Mouse (Mus musculus) heart, adult 2 months (tissue): ENCODE measurements around the gene Cgnl1. TPM values are rescaled to one million over a fixed set of nuclear protein-coding genes. Genes with fewer than 3 reads are reported as not detected.

ENCODE experiments used
- DNase-seq, 2 experiments: peaks; one replicate each; pipeline ENCODE4 v3.0.0; 2021
- H3K27ac ChIP-seq: fragments of 200-600 bp; 2 replicates; pipeline ENCODE4 v1.8.1; 2022
- H3K27me3 ChIP-seq: fragments of 200-500 bp; 2 replicates; pipeline ENCODE4 v1.6.1; 2012; ENCODE audit warnings: mild to moderate bottlenecking, low read length, inconsistent platforms, mixed read lengths; ENCODE audit not compliant: control insufficient read depth, insufficient read depth
- H3K36me3 ChIP-seq: fragments of 200-500 bp; 2 replicates; pipeline ENCODE4 v1.6.1; 2012; ENCODE audit warnings: low read length, inconsistent platforms; ENCODE audit not compliant: control insufficient read depth, insufficient read depth
- H3K4me1 ChIP-seq: fragments of 200-500 bp; 2 replicates; pipeline ENCODE4 v1.6.1; 2011; ENCODE audit warnings: low read length; ENCODE audit not compliant: control insufficient read depth, insufficient read depth
- H3K4me3 ChIP-seq: fragments of 200-600 bp; 2 replicates; pipeline ENCODE4 v1.8.1; 2022
- H3K79me2 ChIP-seq: fragments of 200-500 bp; replicated peaks from 2 replicates; pipeline ENCODE4 v1.6.1; 2012; ENCODE audit warnings: mild to moderate bottlenecking, inconsistent platforms, low read length, moderate library complexity, mixed read lengths; ENCODE audit not compliant: control insufficient read depth, insufficient read depth
- H3K9ac ChIP-seq: fragments of 200-500 bp; 2 replicates; pipeline ENCODE4 v1.6.1; 2012; ENCODE audit warnings: low read depth, mild to moderate bottlenecking, control low read depth, inconsistent platforms, low read length, mixed read lengths
- CTCF ChIP-seq: fragments of 200-600 bp; IDR thresholded peaks from 2 replicates; pipeline ENCODE4 v1.8.1; 2022; ENCODE audit warnings: antibody characterized with exemption, mild to moderate bottlenecking, moderate library complexity
- EP300 ChIP-seq: fragments of 200-500 bp; IDR thresholded peaks from 2 replicates; pipeline ENCODE4 v1.6.1; 2011; ENCODE audit warnings: low read depth, low read length, control low read depth; ENCODE audit not compliant: insufficient read depth
- POLR2A ChIP-seq: fragments of 200-500 bp; IDR thresholded peaks from 2 replicates; pipeline ENCODE4 v1.6.1; 2011; ENCODE audit warnings: mild to moderate bottlenecking, low read depth, low read length, control low read depth; ENCODE audit not compliant: insufficient read depth
- WGBS: fragments of 180-500 bp; shearing (Covaris S2); methylation state at CpG from one replicate; pipeline ENCODE4 v1.1.7; 2018; 5-methylcytosine and 5-hydroxymethylcytosine counted together
- intact Hi-C: fragments of 180-260 bp; cut with DNase I; formaldehyde crosslinking; loops from one replicate; pipeline ENCODE4 v1.15.1; 2025
- polyA plus RNA-seq: library from polyadenylated mRNA; depleted of rRNA; stranded (reverse); fragments of >200 nt; gene quantifications from 2 replicates; pipeline ENCODE4 v1.2.3, GENCODE M21; 2012
- total RNA-seq, 2 experiments: library from RNA; stranded (reverse); gene quantifications; 2 replicates each; pipeline ENCODE4 v1.2.3; 2021

Cgnl1 gene
- total and polyA plus RNA-seq, 3 experiments, result 10.5 to 31.0 (median 28.1) TPM

GRCm38 (mm10) chr9:71811404-71811803 lies 40.0 kb upstream of the Cgnl1 start:
- intact Hi-C loops, result no loop called here
- no peak for DNase-seq
- Histone ChIP-seq H3K27me3 (no peaks in the 10 kb centered on the region), H3K36me3 (no peaks in the 10 kb centered on the region), H3K4me3 (no peak overlapping the region), H3K9ac (no peak overlapping the region), H3K79me2 (no peaks in the 10 kb centered on the region), H3K4me1 (peaks cover 1% of the 10 kb centered on the region; the same call in 1 of the 2 replicates), H3K27ac (no peak overlapping the region)
- no peak for TF ChIP-seq CTCF
- TF ChIP-seq POLR2A, result no peak
- TF ChIP-seq EP300, result no peak
- 86% methylated on average over 5 of the region's 5 CpGs for WGBS

GRCm38 (mm10) chr9:71810723-71811122 lies 39.3 kb upstream of the Cgnl1 start:
- Histone ChIP-seq H3K4me1 (peaks cover 1% of the 10 kb centered on the region; the same call in 1 of the 2 replicates), H3K79me2 (no peaks in the 10 kb centered on the region), H3K36me3 (no peaks in the 10 kb centered on the region), H3K27me3 (no peaks in the 10 kb centered on the region), H3K4me3 (no peak overlapping the region), H3K27ac (no peak overlapping the region), H3K9ac (no peak overlapping the region)
- WGBS, result 81% methylated on average over 2 of the region's 2 CpGs
- peak; percentile 26; the same call in 1 of the 2 replicates for TF ChIP-seq CTCF
- no peak for TF ChIP-seq POLR2A
- TF ChIP-seq EP300, result no peak
- intact Hi-C loops, result no loop called here
- no peak for DNase-seq

DNA sequence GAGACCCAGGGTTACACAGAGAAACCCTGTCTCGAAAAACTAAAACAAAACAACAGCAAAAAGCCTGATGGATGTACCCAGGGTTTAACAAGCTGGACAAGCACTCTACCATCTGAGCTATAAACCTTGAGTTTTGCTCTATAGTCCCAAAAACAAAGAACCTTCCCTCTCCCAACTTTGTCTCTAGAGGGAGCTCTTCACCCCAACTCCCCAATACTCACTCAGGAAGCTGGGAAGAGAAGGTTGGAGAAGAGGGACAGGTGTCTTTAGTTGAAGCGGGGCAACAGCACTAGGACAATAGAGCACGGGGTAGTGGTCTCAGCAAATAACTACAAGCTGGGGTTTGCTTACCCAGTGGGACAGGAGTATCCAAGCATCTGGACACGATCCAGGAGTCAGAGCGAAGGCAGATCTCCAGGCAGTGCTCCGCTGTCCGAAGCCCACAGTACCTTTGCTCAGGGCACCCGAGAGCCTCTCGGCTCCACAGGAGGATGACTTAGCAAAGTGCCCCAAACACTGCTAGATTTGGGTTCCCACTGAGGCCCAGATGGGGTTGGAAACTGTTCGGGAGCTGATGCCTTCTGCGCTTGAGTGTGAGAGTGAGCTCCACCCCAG lies 37.3 kb upstream of the Cgnl1 start:
- WGBS, result 43% methylated on average over 11 of the region's 11 CpGs
- H3K27me3 ChIP-seq, result no peaks in the 10 kb centered on the region
- no peak overlapping the region for H3K4me3 ChIP-seq

DNA sequence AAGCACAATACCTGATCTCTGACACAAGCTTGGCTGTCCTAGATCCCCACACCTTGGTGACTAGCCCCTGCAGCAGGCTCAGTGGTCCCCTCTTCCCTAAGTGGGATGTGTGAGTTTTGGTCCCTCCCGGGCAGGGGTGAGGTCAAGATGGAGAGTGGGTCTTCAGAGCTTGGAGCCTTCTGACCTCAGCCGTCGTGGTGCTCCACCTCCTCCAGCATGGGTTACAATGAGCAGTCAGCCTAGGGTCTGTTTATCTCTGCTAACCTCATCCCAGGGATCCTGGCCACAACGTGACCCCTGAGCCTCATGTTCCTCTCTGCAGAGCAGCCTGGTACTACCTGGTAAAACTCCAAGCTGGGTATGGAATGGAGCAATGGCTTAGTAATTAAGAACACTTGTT lies 36.4 kb upstream of the Cgnl1 start:
- 76% methylated on average over 4 of the region's 4 CpGs for WGBS
- intact Hi-C loops, result loop anchor here (10.0 kb wide), 1 partner anchor 263 kb away; no protein-coding TSS in a partner anchor

More for the DNA sequence above, 37.3 kb upstream of the Cgnl1 start:
- Histone ChIP-seq H3K36me3 (no peaks in the 10 kb centered on the region), H3K9ac (no peak overlapping the region), H3K79me2 (no peaks in the 10 kb centered on the region), H3K27ac (no peak overlapping the region), H3K4me1 (peaks cover 1% of the 10 kb centered on the region; the same call in 1 of the 2 replicates)
- TF ChIP-seq CTCF (peak; percentile 67), POLR2A (no peak), EP300 (no peak)
- intact Hi-C loops, result loop anchor here (10.0 kb wide), 1 partner anchor 264 kb away; no protein-coding TSS in a partner anchor
- DNase-seq, result no peak

DNA sequence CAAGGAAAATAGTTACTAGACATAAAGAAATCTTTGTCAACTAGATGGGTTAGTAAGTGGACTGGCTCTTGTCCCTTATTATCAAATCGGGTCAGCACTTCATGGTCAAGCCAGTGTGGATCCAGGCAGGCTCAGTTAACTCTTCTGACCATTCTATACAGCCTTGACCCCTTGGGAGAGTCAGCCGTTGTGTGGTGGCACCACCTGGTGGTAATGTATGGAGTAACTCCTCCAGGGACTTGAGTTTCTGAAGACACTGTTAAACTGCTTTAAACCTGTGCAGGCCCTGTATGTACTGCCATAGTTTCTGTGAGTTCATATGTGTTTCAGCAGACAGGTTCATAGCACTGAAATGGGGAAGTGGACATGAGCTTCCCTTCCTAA lies 35.0 kb upstream of the Cgnl1 start:
- Histone ChIP-seq H3K27me3 (no peaks in the 10 kb centered on the region), H3K79me2 (no peaks in the 10 kb centered on the region), H3K36me3 (no peaks in the 10 kb centered on the region), H3K4me1 (no peaks in the 10 kb centered on the region), H3K27ac (no peak overlapping the region), H3K4me3 (no peak overlapping the region), H3K9ac (no peak overlapping the region)
- intact Hi-C loops, result loop anchor here (1.0 to 10.0 kb wide), 3 partner anchors 36 to 262 kb away; no protein-coding TSS in a partner anchor
- no peak for TF ChIP-seq POLR2A
- peak; percentile 97 for TF ChIP-seq CTCF
- TF ChIP-seq EP300, result peak; percentile 82; the same call in 1 of the 2 replicates
- WGBS, result 6% methylated on average over 2 of the region's 2 CpGs
- DNase-seq, result peak; percentile 69 to 82

More for the DNA sequence above, 36.4 kb upstream of the Cgnl1 start:
- H3K9ac ChIP-seq, result no peak overlapping the region
- no peak for DNase-seq
- no peaks in the 10 kb centered on the region for H3K79me2 ChIP-seq
- no peak overlapping the region for H3K4me3 ChIP-seq
- H3K27ac ChIP-seq, result no peak overlapping the region
- no peaks in the 10 kb centered on the region for H3K27me3 ChIP-seq
- no peaks in the 10 kb centered on the region for H3K36me3 ChIP-seq
- TF ChIP-seq EP300, result no peak
- TF ChIP-seq POLR2A, result no peak
- no peak for TF ChIP-seq CTCF
- H3K4me1 ChIP-seq, result no peaks in the 10 kb centered on the region

- 73% methylated on average over 6 of the region's 6 CpGs for WGBS
- Histone ChIP-seq H3K79me2 (no peaks in the 10 kb centered on the region), H3K4me1 (no peaks in the 10 kb centered on the region), H3K27me3 (no peaks in the 10 kb centered on the region), H3K27ac (no peak overlapping the region), H3K36me3 (no peaks in the 10 kb centered on the region), H3K4me3 (no peak overlapping the region), H3K9ac (no peak overlapping the region)
- TF ChIP-seq CTCF, result no peak
- TF ChIP-seq EP300, result no peak
- no peak for TF ChIP-seq POLR2A
- intact Hi-C loops, result loop anchor here (1.0 to 10.0 kb wide), 3 partner anchors 36 to 261 kb away; no protein-coding TSS in a partner anchor
- DNase-seq, result no peak
Observed at GRCm38 (mm10) chr9:71805646-71806421, 34.4 kb upstream of the Cgnl1 start.
